Mouse (Mus musculus): ENCODE results near the gene Pde4dip.

The Pde4dip gene

DNA sequence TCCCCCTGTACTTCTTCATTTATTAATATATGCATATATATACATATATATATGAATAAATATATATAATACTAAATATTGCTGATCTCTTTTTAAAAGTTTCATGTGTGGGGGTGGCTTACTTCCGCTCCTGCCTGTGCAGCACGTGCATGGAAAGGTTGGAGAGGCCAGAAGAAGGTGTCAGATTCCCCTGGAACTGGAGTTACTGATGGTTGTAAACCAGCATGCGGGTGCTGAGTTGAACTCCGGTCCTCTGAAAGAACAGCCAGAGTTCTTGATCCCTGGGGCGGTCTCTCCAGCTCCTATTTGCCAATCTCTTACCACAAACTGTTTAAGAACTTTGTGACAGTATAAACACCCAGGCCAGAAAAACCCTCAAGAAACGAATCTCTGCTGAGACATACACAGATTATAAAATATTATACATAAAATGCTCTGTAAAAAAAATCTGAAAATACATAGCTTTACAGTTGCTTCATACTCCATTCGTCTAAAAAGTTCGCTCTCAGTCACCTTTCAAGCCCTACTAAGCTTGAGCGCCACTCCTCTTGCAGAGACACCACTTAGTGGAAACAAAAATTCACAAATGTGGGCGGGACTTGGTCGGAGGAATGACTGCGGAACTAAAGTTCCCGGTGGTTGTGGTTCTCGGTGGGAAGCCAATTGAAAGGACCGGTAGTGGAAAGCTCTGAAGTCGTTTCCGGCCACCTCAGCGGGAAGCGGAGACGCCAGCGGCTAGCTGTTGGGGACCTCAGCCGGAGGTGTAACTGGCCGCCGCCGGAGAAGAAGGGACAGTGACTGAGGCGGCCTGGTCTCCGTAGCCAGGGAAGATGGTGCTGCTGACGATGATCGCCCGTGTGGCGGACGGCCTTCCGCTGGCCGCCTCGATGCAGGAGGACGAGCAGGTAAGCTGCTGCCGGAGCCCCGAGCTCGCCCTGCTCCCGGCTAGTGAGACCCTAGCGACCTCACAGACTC, 12.3 kb upstream of the Pde4dip start, which contains the start of gene Sec22b:
Sec22b (plus strand) TSS at position 675 of the 975 bp plus-strand sequence.
- DNase-seq (ENCODE audit: low spot score in 2 of 2): peak; percentile 92 to 95

DNA sequence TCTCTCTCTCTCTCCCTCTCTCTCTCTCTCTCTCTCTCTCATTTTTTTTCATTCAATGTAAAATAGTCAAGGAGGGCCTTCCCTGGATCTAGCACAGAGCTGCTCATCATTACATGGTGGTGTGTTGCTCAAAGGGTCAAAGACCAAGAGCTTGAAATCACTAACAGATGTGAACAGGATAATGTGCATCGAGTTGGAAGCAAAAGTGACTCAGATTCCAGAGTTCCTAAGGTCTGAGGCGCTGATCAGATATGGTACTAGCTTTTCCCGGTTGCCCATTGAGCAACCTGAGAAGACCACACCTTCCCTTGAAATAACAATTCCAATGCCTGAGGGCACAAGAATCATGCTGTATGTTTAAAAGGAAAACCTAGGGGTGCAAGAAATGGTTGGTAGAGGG, 9.9 kb upstream of the Pde4dip start:
- DNase-seq (ENCODE audit: low spot score in 2 of 2): no peak

DNA sequence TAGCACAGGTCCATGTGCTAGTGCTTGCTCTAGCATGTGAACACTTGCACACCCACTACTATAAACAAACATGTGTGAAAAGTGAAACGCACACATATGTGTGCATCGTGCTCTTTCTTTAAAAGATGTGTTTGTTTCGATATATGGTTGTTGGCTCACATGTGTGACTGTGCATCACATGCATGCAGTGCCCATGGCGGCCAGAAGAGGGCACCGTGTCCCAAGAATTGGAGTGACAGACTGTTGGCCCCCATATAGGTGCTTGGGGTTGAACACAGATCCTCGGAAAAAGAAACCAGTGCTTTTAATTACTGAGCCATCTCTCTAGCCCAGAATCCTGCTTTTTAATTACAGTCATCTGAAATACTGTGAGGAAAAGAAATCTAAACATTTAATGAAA, 6.2 kb upstream of the Pde4dip start:
- DNase-seq (ENCODE audit: low spot score in 2 of 2): no peak

DNA sequence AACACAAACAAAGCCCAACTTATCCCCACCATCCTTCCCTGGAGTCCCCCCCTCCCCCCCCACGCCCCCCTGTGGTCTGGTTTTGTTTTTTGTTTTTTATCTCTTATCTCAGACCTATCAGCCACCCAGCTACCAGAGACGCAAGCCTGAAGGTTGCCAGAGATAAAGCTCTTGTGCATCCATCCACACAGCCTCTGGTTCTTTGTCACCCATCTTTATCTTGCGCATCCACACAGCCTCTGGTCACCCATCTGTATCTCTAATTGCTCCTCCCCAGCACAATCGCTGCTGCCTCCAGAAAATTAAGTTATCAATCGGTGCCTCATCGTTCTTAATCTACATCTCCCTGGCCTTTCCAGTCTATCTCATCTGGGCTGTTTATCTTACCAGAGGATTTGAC, 1.7 kb upstream of the Pde4dip start:
- no peak for DNase-seq (ENCODE audit: low spot score in 2 of 2)

DNA sequence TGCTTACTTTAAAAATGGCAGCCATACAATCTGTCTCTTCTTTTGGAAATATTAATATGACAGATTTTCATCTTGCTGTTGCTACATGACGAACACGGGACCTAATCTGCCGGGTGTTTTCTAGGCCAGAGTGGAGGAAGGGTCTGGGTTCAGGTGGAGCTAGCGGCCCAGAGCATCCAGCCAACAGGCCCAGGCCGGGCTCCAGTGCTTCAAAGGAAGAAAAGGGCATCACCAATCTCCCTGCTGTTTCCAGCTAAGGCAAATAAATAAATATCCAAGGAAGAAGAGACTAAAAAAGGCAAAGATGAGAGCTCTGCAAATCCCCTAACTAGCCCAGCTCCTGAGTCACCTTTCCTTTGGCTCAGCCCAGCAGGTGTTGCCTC, 731 bp downstream of the Pde4dip start:
- DNase-seq (ENCODE audit: low spot score in 2 of 2): peak; percentile 26 to 41

DNA sequence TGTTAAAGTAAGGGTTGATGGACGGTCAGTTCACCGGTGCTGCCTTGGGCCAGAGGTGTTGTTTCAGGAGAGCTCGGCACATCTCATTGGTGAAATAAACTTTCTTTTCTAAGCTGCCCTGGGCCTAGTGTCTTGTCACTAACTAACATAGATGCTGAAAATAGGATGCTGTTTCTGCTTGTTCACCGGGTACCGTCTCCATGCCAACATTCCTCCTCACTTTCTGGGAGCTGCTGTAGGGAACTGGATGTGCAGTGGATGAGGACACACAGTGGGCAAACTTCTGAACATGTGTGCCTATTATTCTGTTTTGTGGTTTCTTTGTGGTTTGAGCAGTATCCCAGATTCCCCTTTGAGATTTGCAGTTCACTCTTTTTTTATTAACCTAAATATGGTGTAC, 6.9 kb downstream of the Pde4dip start:
- DNase-seq (ENCODE audit: low spot score in 2 of 2): peak in 1 of 2 experiments; percentile 61

DNA sequence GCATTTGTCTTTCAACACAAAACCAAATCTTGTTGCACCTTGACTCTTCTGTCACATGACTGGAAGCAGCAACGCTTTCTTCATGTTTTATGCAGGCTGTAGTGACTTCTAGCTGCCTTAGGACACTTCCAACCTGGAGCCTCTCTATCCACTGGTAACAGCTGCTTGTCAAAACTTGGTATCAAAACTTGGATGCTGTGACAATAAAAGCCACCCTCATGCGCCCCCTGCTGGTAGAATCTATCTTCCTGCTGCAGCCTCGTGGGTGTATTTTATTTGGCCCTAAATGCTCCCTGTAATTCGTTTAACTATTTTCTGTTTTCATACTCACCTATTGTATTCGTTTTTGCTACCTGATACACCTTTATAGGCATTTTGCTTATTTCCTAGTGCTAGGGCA, 9.3 kb downstream of the Pde4dip start:
- DNase-seq (ENCODE audit: low spot score in 2 of 2): peak; percentile 83 to 84

DNA sequence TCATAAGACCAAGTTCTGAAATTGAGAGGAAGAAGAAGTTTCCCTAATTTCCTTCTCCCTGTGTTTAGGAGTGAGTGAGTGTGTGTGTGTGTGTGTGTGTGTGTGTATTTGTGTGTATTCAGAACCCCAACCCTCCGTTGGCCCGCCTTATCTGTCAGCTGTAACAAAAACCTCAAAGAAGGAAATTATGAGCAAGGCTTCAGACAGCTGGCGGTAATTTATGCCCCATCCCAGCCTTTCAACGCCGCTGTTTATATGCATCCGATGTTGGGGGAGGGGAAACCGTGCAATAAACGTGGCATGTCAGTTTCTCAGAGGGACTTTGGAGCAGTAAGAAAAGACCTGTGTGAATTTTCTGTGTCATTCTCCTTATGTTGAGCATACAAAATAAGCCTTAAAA, 12.2 kb downstream of the Pde4dip start:
- no peak for DNase-seq (ENCODE audit: low spot score in 2 of 2)

DNA sequence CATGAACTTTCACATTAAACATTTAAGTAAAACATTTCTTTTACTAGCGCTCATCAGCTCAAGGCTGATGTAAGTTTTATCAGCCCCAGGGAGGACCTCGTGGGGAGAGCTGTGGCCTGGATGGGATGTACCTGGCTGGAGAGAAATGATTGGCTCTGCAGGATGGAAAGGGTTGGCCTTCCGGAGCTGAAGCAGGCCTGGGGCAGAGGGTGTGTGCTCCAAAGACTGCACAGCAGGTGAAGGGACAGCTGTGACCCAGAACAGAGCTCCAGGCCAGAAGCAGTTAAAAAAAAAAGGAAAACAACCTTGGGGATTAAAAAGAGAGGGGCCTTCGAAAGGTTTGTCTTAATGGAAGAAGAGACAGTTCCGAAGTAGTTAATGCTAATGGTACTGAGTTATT, 13.7 kb downstream of the Pde4dip start:
- no peak for DNase-seq (ENCODE audit: low spot score in 2 of 2)

DNA sequence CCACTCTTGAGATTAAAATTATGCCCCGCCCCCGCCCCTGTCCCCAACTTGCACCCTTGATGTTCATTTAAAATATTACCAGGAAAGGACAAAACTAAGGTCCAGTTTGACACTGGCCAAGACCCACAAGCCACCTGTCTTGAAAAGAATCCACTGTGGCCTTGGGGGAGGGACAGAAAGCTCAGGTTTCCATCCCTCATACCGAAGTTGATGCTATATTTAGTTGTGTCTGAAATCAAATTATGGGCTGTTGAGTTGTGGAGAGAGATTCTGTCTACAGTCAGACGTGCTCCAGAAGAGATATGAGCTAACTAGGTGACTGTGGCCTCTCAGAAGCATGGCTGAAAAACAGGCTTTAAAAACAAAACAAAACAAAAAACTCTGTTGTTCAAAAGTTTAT, 18.8 kb downstream of the Pde4dip start:
- no peak for DNase-seq (ENCODE audit: low spot score in 2 of 2)

DNA sequence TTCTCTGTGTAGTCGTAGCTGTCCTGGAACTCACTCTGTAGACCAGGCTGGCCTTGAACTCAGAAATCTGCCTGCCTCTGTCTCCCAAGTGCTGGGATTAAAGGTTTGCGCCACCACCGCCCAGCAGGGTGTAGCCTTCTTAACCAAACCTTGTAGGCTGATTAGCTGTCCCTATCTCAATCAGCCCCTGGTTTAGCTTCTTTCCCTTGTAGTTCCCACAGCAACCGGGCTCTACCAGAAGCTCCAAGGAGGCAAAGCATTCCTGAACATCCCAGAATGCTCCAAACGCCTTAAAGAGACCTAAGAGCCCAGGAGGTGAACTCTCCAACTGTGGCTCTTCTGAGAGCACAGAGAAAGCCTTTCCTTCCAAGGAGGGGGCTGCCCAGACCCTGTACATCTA, 19.8 kb downstream of the Pde4dip start:
- no peak for DNase-seq (ENCODE audit: low spot score in 2 of 2)

DNA sequence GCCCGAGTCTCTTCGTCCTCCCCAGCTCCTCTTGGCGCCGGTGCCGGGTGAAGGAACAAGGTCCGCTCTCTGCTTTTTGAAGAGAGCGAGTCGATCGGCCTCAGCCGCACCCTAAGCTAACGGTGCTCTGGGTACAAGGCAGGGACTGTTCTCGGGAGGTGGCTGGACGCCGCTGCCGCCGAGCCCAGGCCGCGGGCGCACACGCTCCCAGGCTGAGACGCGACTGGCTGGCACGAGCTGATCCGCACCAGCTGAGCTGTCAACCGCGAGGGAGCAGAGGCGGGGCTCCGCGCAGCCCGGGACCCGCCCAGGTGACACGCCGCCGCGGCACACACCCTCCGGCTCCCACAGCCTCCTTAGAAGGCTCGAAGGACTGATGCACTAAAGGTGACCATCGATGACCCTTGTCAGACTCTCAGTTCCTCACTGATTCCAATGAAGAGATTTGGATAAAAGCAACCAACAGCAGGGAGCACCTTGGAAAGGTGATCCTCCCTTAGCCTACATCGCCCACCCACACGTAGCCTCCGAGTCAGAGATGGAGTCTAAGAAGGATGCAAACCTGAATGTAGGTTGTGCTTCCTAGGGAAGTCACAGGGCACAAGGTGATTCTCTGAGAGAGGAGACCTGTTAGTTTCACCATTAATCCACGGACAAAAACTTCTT, 20.4 kb downstream of the Pde4dip start:
- DNase-seq (ENCODE audit: low spot score in 2 of 2): peak; percentile 75 to 81

DNA sequence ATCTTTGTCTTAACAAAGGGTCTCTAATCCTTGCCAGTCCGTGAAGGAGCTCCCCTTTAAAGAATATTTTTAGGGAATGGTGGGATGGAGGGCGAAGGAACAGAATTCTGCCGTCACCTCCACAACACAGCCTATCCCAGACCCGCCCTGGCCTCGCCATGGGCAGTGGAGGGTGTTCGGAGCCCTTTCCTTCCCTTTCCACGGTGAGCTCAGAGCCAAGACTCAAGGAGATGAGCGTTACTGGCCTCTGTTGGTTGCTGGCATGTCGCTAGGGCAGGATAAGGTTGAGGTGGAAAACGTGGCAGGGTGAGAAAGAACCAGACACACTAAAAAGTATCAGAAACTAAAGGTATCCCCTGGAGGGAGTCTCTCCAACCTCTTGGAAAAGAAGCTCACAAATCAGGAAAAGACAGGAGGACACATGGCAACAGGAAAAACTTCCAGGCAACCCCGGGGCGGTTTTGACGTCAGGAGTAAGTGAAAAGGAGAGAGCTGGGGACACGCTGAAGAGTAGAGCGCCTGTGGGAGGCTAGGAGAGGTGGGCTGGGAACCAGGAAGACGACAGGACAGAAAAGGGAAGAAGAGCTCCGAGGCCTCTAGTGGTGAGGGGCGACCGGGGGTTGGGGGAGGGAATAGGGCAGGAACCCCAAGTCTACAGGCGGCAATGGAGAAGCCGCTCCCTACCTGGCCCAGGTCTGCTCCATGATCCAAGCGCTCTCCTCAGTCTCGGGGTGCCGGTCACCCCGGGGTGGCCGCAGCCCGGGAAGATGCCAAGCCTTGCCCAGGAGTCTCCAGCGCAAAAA, 21.1 kb downstream of the Pde4dip start:
- DNase-seq (ENCODE audit: low spot score in 2 of 2): peak; percentile 61 to 65

DNA sequence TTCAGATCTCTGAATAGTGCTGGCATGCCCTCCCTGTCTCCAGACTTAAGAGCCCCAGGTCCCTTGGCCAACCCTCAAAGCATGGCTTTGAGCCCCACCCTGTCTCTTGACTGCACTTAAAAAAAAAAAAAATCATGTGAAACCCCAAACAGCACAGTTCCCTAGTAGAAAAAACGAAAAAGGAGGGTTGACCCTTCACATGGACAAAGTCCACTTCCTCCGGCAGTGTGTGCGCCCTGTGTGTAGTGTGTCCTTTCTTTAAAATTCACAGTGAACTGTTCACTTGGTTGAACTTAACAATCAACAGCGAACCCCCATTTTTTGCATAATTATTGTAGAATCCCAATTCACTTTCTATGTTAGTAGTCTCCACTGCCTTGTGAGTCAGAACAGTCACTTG, 21.8 kb downstream of the Pde4dip start:
- DNase-seq (ENCODE audit: low spot score in 2 of 2): no peak

DNA sequence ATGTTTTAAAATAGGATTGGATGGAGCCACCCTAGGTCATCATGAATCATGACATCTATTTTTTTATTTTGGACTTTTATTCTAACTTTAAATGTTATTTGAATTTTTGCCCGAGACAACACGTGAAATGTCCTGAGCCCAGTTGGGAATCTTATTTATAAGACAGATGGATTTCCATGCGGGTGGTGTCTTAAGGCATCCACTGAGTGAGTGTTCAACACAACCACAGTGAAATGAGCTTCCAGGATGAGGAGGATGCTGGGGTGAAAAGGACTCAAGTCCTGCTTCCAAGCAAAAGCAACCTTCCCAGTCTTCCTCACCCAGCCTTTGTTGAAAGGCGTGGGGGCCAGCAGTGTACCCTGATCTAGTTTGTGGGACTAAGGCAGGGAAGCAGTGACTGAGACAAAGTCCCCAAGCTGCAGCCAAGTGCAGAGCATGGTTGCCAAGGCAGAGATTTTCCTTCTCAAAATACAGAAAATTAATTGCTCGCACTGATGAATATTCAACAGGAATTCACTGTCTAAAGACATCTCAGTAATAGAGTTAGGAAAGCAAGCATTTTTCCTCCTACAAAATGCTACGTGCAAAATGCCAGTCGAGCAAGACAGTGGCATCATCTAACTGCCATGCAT, 27.6 kb downstream of the Pde4dip start:
- DNase-seq (ENCODE audit: low spot score in 2 of 2): no peak

DNA sequence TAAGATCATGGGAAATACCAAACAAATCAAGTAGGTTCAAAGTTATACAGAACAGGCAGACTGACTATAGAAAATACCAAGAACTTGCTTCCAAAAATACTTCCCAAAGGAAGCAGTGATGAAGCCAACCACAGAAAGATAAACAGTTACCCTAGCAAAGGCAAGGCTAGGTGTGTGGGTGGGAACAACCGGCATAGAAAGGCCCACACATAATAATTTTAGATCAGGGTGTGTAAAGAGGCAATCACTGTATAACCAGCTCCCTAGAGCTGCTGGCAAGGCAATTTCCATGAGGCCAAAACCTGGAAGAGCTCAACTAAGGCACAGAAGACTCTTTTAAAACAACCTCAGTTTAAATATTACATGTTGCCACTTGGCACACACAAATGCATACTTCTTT, 29.1 kb downstream of the Pde4dip start:
- DNase-seq (ENCODE audit: low spot score in 2 of 2): peak; percentile 58 to 67

DNA sequence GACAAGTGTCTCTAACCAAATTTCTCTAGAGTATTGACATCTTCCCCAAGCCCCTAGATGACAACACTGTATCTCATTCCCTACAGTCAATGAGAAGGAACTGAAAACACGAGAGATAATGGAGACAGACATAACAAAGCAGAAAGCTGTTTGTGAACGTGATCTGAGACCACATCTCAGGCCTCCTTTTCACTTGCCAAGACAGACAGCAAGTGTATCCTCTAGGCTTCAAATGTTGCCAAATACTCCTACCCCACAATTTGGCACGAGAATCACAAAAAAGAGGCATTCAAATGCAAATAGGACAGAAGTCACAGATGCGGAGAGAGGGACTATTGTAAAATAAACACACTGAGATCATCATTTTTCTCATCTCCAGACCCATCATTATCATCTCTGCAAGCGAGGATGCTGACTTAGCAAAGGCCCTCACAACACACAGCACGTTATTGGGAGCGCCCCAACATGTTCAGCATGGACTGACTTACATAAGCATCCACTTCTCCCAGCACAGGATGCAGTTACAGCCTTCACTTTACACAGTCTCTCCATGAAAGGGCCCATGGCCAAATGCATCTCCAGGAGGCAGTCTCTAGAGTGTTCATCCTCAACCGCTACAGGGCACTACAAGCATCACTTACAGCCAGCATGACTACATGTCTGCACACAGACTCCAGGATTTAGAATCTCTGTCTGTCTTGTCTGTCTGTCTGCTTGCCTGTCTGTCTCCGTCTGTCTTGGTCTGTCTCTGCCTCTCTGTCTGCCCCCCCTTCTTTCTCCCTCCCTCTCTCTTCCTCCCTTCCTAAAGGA, 33.7 kb downstream of the Pde4dip start:
- peak; percentile 43 to 58 for DNase-seq (ENCODE audit: low spot score in 2 of 2)

DNA sequence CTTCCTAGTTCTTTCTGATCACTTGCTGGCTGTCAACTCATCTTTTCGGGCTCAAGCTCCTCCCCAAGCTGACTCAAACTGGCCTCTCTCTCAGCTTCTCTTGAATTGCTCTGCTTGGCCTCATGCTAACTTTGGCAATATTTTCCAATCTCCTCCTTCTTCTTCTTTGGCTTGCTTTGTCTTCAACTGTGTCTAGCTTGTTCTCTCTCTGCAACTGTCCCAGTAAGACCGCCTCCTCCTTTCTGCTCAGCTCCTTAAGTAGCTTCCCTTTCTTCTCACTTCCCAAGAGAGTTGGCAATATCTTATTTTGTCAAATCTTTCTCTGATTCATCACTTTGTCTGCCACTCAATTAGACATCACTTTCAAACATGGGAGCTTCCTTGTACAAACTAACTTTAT, 36.7 kb downstream of the Pde4dip start:
- DNase-seq (ENCODE audit: low spot score in 2 of 2): no peak

DNA sequence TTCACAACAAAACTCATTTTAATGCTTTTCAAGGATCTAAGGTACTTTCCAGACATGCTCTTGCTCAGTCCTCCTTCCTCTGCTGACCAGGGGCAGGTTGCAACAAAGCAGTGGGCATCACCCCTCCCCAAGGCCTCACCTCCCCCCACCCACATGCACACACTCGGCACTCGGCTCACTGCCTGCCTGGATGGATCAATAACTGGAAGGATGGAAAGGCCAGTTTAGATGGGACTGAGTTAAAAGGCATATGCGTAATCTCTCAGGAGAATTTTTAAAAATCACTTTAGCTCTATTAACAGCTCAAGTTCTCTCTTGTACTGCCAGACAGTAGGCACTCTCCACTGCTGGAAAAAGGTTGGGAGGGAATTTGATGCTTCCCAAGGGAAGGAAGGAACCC, 40.9 kb downstream of the Pde4dip start:
- DNase-seq (ENCODE audit: low spot score in 2 of 2): no peak

DNA sequence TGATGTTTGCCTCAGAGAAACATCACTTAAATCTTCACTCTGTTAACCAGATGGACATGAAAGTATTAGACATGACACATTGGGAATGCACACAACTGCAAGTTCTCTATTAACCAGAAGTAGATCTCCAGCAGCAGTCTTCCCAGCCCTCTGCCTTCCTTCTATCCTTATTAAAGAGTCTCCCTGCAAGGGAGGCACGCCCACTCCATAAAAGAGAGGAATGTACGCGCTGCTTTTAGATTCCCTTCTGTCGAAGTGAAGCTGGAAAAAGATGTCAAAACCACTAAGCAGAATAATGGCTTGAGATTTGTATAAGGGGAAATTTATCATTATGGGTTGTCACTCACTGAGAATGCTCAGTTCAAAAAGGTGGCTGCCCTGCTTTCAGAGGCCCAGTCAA, 42.1 kb downstream of the Pde4dip start:
- peak; percentile 40 to 46 for DNase-seq (ENCODE audit: low spot score in 2 of 2)

DNA sequence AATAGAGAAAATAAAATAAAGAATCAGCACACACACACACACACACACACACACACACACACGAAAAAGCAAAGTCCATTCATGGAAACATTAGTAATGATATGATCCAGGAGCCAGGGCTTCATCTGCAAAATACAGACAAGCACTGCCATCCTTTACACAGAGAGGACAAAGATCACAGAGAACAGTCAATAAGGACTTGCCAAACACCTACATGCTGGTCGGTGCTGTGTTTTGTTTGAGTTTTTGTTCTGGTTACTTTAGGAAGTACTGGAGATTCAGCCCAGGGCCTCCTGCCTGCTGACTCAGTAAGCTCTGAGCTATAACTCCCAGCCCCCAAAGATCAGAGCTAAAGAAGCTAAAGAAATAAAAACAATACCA, 43.7 kb downstream of the Pde4dip start:
- DNase-seq (ENCODE audit: low spot score in 2 of 2): no peak

Data from right cerebral cortex, adult 2 months (tissue).